Mouse (Mus musculus): ENCODE results near the gene Cpa1. TPM values are rescaled to one million over a fixed set of nuclear protein-coding genes. Genes with fewer than 3 reads are reported as not detected.

The Cpa1 gene
- polyA plus RNA-seq, 1 experiment = 2,130 TPM

GRCm38 (mm10) chr6:30600033-30600432 is 39.0 kb upstream of the Cpa1 start:
- TF ChIP-seq CTCF (IDR thresholded peaks at IDR 0.05; ENCODE audit: extremely low read depth, insufficient read depth, insufficient read length, insufficient replicate concordance) = no peak
- no peak for TF ChIP-seq POLR2A (IDR thresholded peaks at IDR 0.05; ENCODE audit: low read depth, low read length)

GRCm38 (mm10) chr6:30600995-30601394 is 38.0 kb upstream of the Cpa1 start:
- Histone ChIP-seq H3K4me1 (ENCODE audit: control insufficient read depth, insufficient read depth, insufficient read length) (no peaks in the 10 kb centered on the region), H3K27me3 (ENCODE audit: control insufficient read depth, insufficient read depth, low read length) (no peaks in the 10 kb centered on the region), H3K27ac (ENCODE audit: insufficient read depth, low read length) (no peak overlapping the region), H3K4me3 (ENCODE audit: extremely low read depth, insufficient read depth, insufficient read length) (no peak overlapping the region), H3K36me3 (ENCODE audit: control insufficient read depth, insufficient read depth, low read length) (no peaks in the 10 kb centered on the region)
- 84% methylated on average over 1 of the region's 1 CpGs for WGBS
- no peak for TF ChIP-seq POLR2A (IDR thresholded peaks at IDR 0.05; ENCODE audit: low read depth, low read length)
- TF ChIP-seq CTCF (IDR thresholded peaks at IDR 0.05; ENCODE audit: extremely low read depth, insufficient read depth, insufficient read length, insufficient replicate concordance) = no peak
- no peak for DNase-seq (ENCODE audit: low read depth in 1 of 2, low spot score in 2 of 2)

More at GRCm38 (mm10) chr6:30600033-30600432, 39.0 kb upstream of the Cpa1 start:
- Histone ChIP-seq H3K4me1 (ENCODE audit: control insufficient read depth, insufficient read depth, insufficient read length) (no peaks in the 10 kb centered on the region), H3K27ac (ENCODE audit: insufficient read depth, low read length) (no peak overlapping the region), H3K4me3 (ENCODE audit: extremely low read depth, insufficient read depth, insufficient read length) (no peak overlapping the region), H3K27me3 (ENCODE audit: control insufficient read depth, insufficient read depth, low read length) (no peaks in the 10 kb centered on the region), H3K36me3 (ENCODE audit: control insufficient read depth, insufficient read depth, low read length) (no peaks in the 10 kb centered on the region)
- DNase-seq (ENCODE audit: low read depth in 1 of 2, low spot score in 2 of 2) = no peak
- WGBS = 84% methylated on average over 3 of the region's 3 CpGs

- WGBS = 86% methylated on average over 7 of the region's 7 CpGs
- TF ChIP-seq POLR2A (IDR thresholded peaks at IDR 0.05; ENCODE audit: low read depth, low read length) (no peak), CTCF (IDR thresholded peaks at IDR 0.05; ENCODE audit: extremely low read depth, insufficient read depth, insufficient read length, insufficient replicate concordance) (no peak)
- H3K4me3 ChIP-seq (ENCODE audit: extremely low read depth, insufficient read depth, insufficient read length) = no peak overlapping the region
These were observed 34.6 kb upstream of the Cpa1 start for GRCm38 (mm10) chr6:30604342-30604867.

DNA sequence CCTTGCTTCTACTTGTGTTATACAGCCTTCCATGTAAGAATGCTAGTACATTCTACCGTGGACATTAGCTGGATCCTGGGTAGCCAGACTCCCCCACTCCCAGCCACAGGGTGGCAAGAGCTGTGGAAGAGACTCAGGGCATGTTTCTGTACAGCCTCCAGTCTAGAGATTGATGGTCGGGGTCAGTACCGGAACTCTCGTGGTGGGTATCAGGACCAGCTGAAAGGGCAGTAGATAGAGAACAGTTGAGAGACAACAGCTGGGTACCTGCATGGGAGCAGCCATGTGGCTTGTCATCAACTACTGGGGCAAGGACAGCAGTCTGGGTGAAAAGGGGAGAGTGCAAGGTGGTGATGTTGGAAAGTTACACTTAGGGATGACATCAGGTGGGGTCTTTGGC is 33.9 kb upstream of the Cpa1 start:
- H3K4me3 ChIP-seq (ENCODE audit: extremely low read depth, insufficient read depth, insufficient read length) = no peak overlapping the region
- no peak for DNase-seq (ENCODE audit: low read depth in 1 of 2, low spot score in 2 of 2)
- H3K27ac ChIP-seq (ENCODE audit: insufficient read depth, low read length) = no peak overlapping the region
- no peaks in the 10 kb centered on the region for H3K27me3 ChIP-seq (ENCODE audit: control insufficient read depth, insufficient read depth, low read length)
- H3K4me1 ChIP-seq (ENCODE audit: control insufficient read depth, insufficient read depth, insufficient read length) = no peaks in the 10 kb centered on the region
- WGBS = 77% methylated on average over 4 of the region's 4 CpGs
- TF ChIP-seq CTCF (IDR thresholded peaks at IDR 0.05; ENCODE audit: extremely low read depth, insufficient read depth, insufficient read length, insufficient replicate concordance) (no peak), POLR2A (IDR thresholded peaks at IDR 0.05; ENCODE audit: low read depth, low read length) (no peak)
- no peaks in the 10 kb centered on the region for H3K36me3 ChIP-seq (ENCODE audit: control insufficient read depth, insufficient read depth, low read length)

More at GRCm38 (mm10) chr6:30604342-30604867, 34.6 kb upstream of the Cpa1 start:
- no peak for DNase-seq (ENCODE audit: low read depth in 1 of 2, low spot score in 2 of 2)
- no peaks in the 10 kb centered on the region for H3K4me1 ChIP-seq (ENCODE audit: control insufficient read depth, insufficient read depth, insufficient read length)
- H3K27ac ChIP-seq (ENCODE audit: insufficient read depth, low read length) = no peak overlapping the region
- H3K36me3 ChIP-seq (ENCODE audit: control insufficient read depth, insufficient read depth, low read length) = no peaks in the 10 kb centered on the region
- H3K27me3 ChIP-seq (ENCODE audit: control insufficient read depth, insufficient read depth, low read length) = no peaks in the 10 kb centered on the region

GRCm38 (mm10) chr6:30605672-30606071 is 33.3 kb upstream of the Cpa1 start:
- WGBS = 11% methylated on average over 5 of the region's 5 CpGs
- Histone ChIP-seq H3K4me1 (ENCODE audit: control insufficient read depth, insufficient read depth, insufficient read length) (no peaks in the 10 kb centered on the region), H3K27me3 (ENCODE audit: control insufficient read depth, insufficient read depth, low read length) (no peaks in the 10 kb centered on the region), H3K4me3 (ENCODE audit: extremely low read depth, insufficient read depth, insufficient read length) (no peak overlapping the region), H3K36me3 (ENCODE audit: control insufficient read depth, insufficient read depth, low read length) (no peaks in the 10 kb centered on the region), H3K27ac (ENCODE audit: insufficient read depth, low read length) (no peak overlapping the region)
- TF ChIP-seq CTCF (IDR thresholded peaks at IDR 0.05; ENCODE audit: extremely low read depth, insufficient read depth, insufficient read length, insufficient replicate concordance) (no peak), POLR2A (IDR thresholded peaks at IDR 0.05; ENCODE audit: low read depth, low read length) (no peak)
- no peak for DNase-seq (ENCODE audit: low read depth in 1 of 2, low spot score in 2 of 2)

GRCm38 (mm10) chr6:30610710-30611109 is 28.3 kb upstream of the Cpa1 start, which contains the start of gene Cpa5:
Gene Cpa5 (plus strand): TSS chr6:30611010.
- Histone ChIP-seq H3K36me3 (ENCODE audit: control insufficient read depth, insufficient read depth, low read length) (no peaks in the 10 kb centered on the region), H3K4me1 (ENCODE audit: control insufficient read depth, insufficient read depth, insufficient read length) (no peaks in the 10 kb centered on the region), H3K27ac (ENCODE audit: insufficient read depth, low read length) (no peak within 1 kb of the TSS), H3K27me3 (ENCODE audit: control insufficient read depth, insufficient read depth, low read length) (no peaks in the 10 kb centered on the region), H3K4me3 (ENCODE audit: extremely low read depth, insufficient read depth, insufficient read length) (no peak within 1 kb of the TSS)
- DNase-seq (ENCODE audit: low read depth in 1 of 2, low spot score in 2 of 2) = no peak
- no peak for TF ChIP-seq POLR2A (IDR thresholded peaks at IDR 0.05; ENCODE audit: low read depth, low read length)
- 97% methylated on average over 7 of the region's 7 CpGs for WGBS

DNA sequence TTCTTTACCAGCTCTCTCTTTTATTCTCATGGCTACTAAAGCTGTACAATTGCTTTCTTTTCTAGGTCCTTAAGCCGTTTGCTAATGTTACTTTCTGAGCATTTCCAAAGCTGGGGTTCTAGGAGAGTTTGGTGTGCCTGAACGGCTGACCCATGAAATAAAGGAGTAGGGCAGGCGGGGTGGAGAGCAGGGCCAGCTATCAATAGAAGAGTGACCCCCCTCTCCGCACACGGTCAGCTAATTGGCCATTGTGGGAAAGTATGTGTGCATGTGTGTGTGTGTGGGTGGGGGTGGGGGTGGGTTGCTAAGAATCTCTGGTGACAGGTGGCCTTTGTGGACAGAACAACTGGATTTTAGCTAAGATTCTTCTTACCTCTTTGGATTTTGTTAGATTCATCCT is 27.8 kb upstream of the Cpa1 start:
- no peaks in the 10 kb centered on the region for H3K4me1 ChIP-seq (ENCODE audit: control insufficient read depth, insufficient read depth, insufficient read length)
- WGBS = 93% methylated on average over 5 of the region's 5 CpGs
- no peak overlapping the region for H3K27ac ChIP-seq (ENCODE audit: insufficient read depth, low read length)
- no peak overlapping the region for H3K4me3 ChIP-seq (ENCODE audit: extremely low read depth, insufficient read depth, insufficient read length)
- no peaks in the 10 kb centered on the region for H3K27me3 ChIP-seq (ENCODE audit: control insufficient read depth, insufficient read depth, low read length)
- no peaks in the 10 kb centered on the region for H3K36me3 ChIP-seq (ENCODE audit: control insufficient read depth, insufficient read depth, low read length)
- TF ChIP-seq CTCF (IDR thresholded peaks at IDR 0.05; ENCODE audit: extremely low read depth, insufficient read depth, insufficient read length, insufficient replicate concordance) = no peak
- no peak for TF ChIP-seq POLR2A (IDR thresholded peaks at IDR 0.05; ENCODE audit: low read depth, low read length)
- DNase-seq (ENCODE audit: low read depth in 1 of 2, low spot score in 2 of 2) = no peak
